Mouse (Mus musculus) adrenal gland (tissue): ENCODE measurements around the gene Rnf8.

Source experiments
- intact Hi-C: fragments of 180-260 bp; cut with DNase I; formaldehyde crosslinking; loops from one replicate; pipeline ENCODE4 v1.15.1; 2025
- long read RNA-seq, 2 experiments: library from polyadenylated mRNA; unstranded; transcript quantifications; one replicate each; pipeline ENCODE4 v2.0.0; 2020; ENCODE audit warnings: borderline replicate concordance in 1 of 2; ENCODE audit not compliant: insufficient replicate concordance in 1 of 2

Rnf8 gene
- long read RNA-seq, experiment 1, full-length matches to known transcripts = 54 of 74 reads
- long read RNA-seq, experiment 1, partial matches to known transcripts = 12 of 74 reads
- long read RNA-seq, experiment 1, other reads (novel, unspliced or antisense) = 8 of 74 reads
- long read RNA-seq, experiment 2, full-length matches to known transcripts = 36 of 51 reads
- long read RNA-seq, experiment 2, partial matches to known transcripts = 13 of 51 reads
- long read RNA-seq, experiment 2, other reads (novel, unspliced or antisense) = 2 of 51 reads

- intact Hi-C loops = loop anchor here (5.0 kb wide), 1 partner anchor 53 kb away; no protein-coding TSS in a partner anchor
Observed at GRCm38 (mm10) chr17:29614115-29615023, at the start of gene Rnf8, which contains the start of gene Gm28043. Gene Rnf8 (plus strand): TSS chr17:29614790. Gene Gm28043 (plus strand): TSS chr17:29614876.

- intact Hi-C loops = no loop called here
Observed at GRCm38 (mm10) chr17:29565521-29565920, 49.1 kb upstream of the Rnf8 start.

GRCm38 (mm10) chr17:29568435-29568834, 46.2 kb upstream of the Rnf8 start:
- intact Hi-C loops = no loop called here

GRCm38 (mm10) chr17:29569831-29570230, 44.8 kb upstream of the Rnf8 start:
- intact Hi-C loops = no loop called here

GRCm38 (mm10) chr17:29579579-29580126, 34.9 kb upstream of the Rnf8 start:
- intact Hi-C loops = no loop called here

- intact Hi-C loops = no loop called here
Observed at GRCm38 (mm10) chr17:29583569-29583968, 31.0 kb upstream of the Rnf8 start.

GRCm38 (mm10) chr17:29584306-29584705, 30.3 kb upstream of the Rnf8 start:
- intact Hi-C loops = no loop called here

GRCm38 (mm10) chr17:29584737-29585136, 29.9 kb upstream of the Rnf8 start:
- intact Hi-C loops = no loop called here

GRCm38 (mm10) chr17:29585446-29585845, 29.1 kb upstream of the Rnf8 start:
- intact Hi-C loops = no loop called here

GRCm38 (mm10) chr17:29586921-29587320, 27.7 kb upstream of the Rnf8 start:
- intact Hi-C loops = no loop called here

- intact Hi-C loops = no loop called here
Observed at GRCm38 (mm10) chr17:29589221-29589898, 25.2 kb upstream of the Rnf8 start.

GRCm38 (mm10) chr17:29595891-29596770, 18.5 kb upstream of the Rnf8 start:
- intact Hi-C loops = no loop called here

- intact Hi-C loops = no loop called here
Observed at GRCm38 (mm10) chr17:29596771-29597132, 17.8 kb upstream of the Rnf8 start.

- intact Hi-C loops = no loop called here
Observed at GRCm38 (mm10) chr17:29599051-29599450, 15.5 kb upstream of the Rnf8 start.

- intact Hi-C loops = no loop called here
Observed at GRCm38 (mm10) chr17:29599537-29599936, 15.1 kb upstream of the Rnf8 start.

- intact Hi-C loops = loop anchor here (10.0 kb wide), 2 partner anchors 173 to 283 kb away; no protein-coding TSS in a partner anchor
Observed at GRCm38 (mm10) chr17:29601391-29601790, 13.2 kb upstream of the Rnf8 start.

GRCm38 (mm10) chr17:29603283-29603682, 11.3 kb upstream of the Rnf8 start:
- intact Hi-C loops = loop anchor here (10.0 kb wide), 2 partner anchors 172 to 282 kb away; no protein-coding TSS in a partner anchor

- intact Hi-C loops = loop anchor here (5.0 kb wide), 1 partner anchor 54 kb away; no protein-coding TSS in a partner anchor
Observed at GRCm38 (mm10) chr17:29613453-29613852, 1.1 kb upstream of the Rnf8 start.

GRCm38 (mm10) chr17:29615024-29615551, 498 bp downstream of the Rnf8 start:
- intact Hi-C loops = no loop called here

GRCm38 (mm10) chr17:29615616-29616015, 1.0 kb downstream of the Rnf8 start:
- intact Hi-C loops = no loop called here
